Mouse (Mus musculus) lung, embryonic 14.5 days (tissue): ENCODE data around the gene Cers6. TPM values are rescaled to one million over a fixed set of nuclear protein-coding genes. Genes with fewer than 3 reads are reported as not detected.
A peak's percentile ranks its signal among the peaks of the same experiment; 100 is the strongest.

Experiments used
- ATAC-seq: fragments of 200-750 bp; cut with Nextera tagmentation; 2 replicates; pipeline ENCODE4 v1.8.0; 2017; ENCODE audit warnings: mild to moderate bottlenecking, moderate TSS enrichment, moderate library complexity; ENCODE audit not compliant: insufficient read depth
- DNase-seq: peaks from one replicate; pipeline ENCODE4 v3.0.0-alpha.2; 2015
- H3K27ac ChIP-seq: fragments of 300-500 bp; sonication (generic); 2 replicates; pipeline ENCODE4 v1.5.1; 2014; ENCODE audit warnings: low read depth, mild to moderate bottlenecking, moderate library complexity
- H3K27me3 ChIP-seq: fragments of 300-500 bp; sonication (generic); 2 replicates; pipeline ENCODE4 v1.6.1; 2014; ENCODE audit warnings: low read length, control low read depth; ENCODE audit not compliant: insufficient read depth
- H3K36me3 ChIP-seq: fragments of 300-500 bp; sonication (generic); 2 replicates; pipeline ENCODE4 v1.6.1; 2014; ENCODE audit warnings: control low read depth; ENCODE audit not compliant: insufficient read depth
- H3K4me1 ChIP-seq: fragments of 300-500 bp; sonication (generic); 2 replicates; pipeline ENCODE4 v1.6.1; 2014; ENCODE audit warnings: antibody characterized with exemption, control low read depth; ENCODE audit not compliant: insufficient read depth
- H3K4me2 ChIP-seq: fragments of 300-500 bp; sonication (generic); 2 replicates; pipeline ENCODE4 v1.6.1; 2014; ENCODE audit warnings: mild to moderate bottlenecking
- H3K4me3 ChIP-seq: fragments of 300-500 bp; sonication (generic); 2 replicates; pipeline ENCODE4 v1.5.1; 2014; ENCODE audit warnings: low read depth, low read length
- H3K9ac ChIP-seq: fragments of 300-500 bp; sonication (generic); 2 replicates; pipeline ENCODE4 v1.6.1; 2014
- H3K9me3 ChIP-seq: fragments of 300-500 bp; sonication (generic); 2 replicates; pipeline ENCODE4 v1.6.1; 2016; ENCODE audit warnings: low read depth, low read length, control low read depth
- CTCF ChIP-seq: IDR thresholded peaks from 2 replicates; pipeline ENCODE4 v1.5.1; 2016; ENCODE audit warnings: antibody characterized with exemption, low read depth
- WGBS: fragments of 180-500 bp; shearing (Covaris S2); extraction: QIAGEN DNeasy Blood & Tissue Kit; methylation state at CpG from one replicate; pipeline ENCODE4 v1.1.7; 2014; 5-methylcytosine and 5-hydroxymethylcytosine counted together
- polyA plus RNA-seq: library from polyadenylated mRNA; unstranded; fragments of >200 nt; fragmentation: Nextera tagmentation; extraction: Ambion mirVana; gene quantifications from 2 replicates; pipeline ENCODE4 v1.2.1, GENCODE M21; 2014

The Cers6 gene
- polyA plus RNA-seq, 1 experiment from 2014 or later: 26.2 TPM

DNA sequence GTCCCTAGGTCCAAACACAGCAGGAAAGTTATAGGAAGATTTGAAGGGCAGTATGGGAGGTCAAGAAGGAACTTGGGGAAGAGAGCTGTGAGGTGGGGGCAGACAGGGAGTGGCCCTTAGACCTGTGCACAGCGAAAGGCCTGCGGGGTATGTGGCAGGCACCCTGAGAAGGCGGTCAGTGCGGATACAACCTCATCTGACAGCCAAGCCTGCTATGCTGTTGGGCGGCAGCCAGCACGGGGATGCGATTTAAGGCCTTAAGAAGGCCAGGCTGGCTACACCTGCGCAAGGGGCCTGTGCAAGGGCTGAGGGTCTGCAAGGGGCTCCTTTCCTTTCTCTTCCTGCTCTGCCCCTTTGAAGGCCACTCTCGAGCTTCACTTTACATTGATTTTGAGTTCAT, 63.1 kb downstream of the Cers6 start:
- H3K4me1 ChIP-seq: no peaks in the 10 kb centered on the region
- no peak overlapping the region for H3K4me3 ChIP-seq
- no peaks in the 10 kb centered on the region for H3K36me3 ChIP-seq
- ATAC-seq (no peak), DNase-seq (no peak)
- H3K9me3 ChIP-seq: no peaks in the 10 kb centered on the region
- TF ChIP-seq CTCF: no peak
- H3K4me2 ChIP-seq: no peak overlapping the region
- H3K27ac ChIP-seq: no peak overlapping the region
- no peaks in the 10 kb centered on the region for H3K27me3 ChIP-seq
- no peak overlapping the region for H3K9ac ChIP-seq
- 85% methylated on average over 9 of the region's 9 CpGs for WGBS

DNA sequence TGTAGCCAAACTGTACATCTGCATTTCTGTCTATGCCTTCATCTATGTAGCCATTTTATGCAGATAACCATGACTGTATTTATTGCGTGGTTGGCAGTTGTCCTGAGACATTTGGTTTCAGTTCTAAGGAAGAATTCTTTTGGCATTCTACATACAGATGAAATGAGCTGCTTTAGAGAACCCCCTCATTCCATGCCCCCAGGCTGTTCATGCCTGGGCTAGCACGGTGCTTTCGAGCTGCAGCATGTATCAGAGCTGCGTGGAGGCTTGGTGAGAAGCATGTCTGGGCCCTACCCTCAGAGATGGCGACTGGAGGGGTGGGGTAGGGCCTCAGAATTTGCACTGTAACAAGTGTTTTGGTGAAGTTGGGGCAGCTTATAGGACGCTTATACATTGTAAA, 64.3 kb downstream of the Cers6 start:
- no peak overlapping the region for H3K4me3 ChIP-seq
- no peak for DNase-seq
- H3K36me3 ChIP-seq: no peaks in the 10 kb centered on the region
- no peak for TF ChIP-seq CTCF
- no peaks in the 10 kb centered on the region for H3K27me3 ChIP-seq
- 82% methylated on average over 6 of the region's 6 CpGs for WGBS
- no peak for ATAC-seq
- H3K4me1 ChIP-seq: no peaks in the 10 kb centered on the region
- no peaks in the 10 kb centered on the region for H3K9me3 ChIP-seq
- no peak overlapping the region for H3K27ac ChIP-seq
- no peak overlapping the region for H3K4me2 ChIP-seq
- no peak overlapping the region for H3K9ac ChIP-seq

DNA sequence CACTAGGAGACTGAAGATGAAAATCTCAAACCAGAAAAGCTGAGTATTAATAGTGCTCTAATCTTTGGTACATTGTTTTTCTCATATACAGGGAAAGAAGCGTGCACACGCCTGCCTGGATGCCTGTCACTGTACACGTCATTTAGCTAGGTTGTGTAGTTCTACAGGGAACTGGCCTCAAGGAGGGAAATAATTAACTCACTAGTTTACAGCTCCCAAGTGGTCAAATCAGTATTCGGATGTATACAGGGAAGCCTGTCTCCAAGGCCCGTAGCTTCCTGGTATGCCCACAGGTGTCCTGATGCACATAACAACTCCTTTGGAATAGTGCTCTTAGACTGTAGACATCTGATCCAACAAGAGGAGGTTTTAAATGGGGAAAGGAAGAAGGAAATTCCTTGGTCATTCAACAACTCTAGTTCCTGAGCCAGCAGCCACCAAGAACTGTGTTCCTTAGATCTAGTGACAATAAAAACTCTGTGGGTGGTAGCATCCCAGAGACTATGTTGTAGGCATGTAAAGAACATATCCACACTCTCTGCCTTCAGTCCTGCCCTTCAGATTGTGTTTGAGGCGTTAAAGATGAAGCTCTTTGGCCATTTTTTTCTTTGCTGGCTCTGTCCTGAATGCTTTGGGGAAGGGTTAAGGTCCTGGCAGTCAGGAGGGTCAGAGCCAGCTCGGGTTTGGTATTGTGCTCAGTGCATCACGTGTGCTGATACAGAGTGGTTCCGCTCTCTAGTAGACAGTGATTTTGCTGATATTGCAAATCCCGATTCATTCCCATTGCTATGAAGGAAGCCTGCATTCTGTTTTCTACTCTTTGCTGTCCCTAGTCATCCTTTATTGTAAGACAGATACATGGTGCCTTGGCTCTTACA, 65.9 kb downstream of the Cers6 start:
- H3K4me1 ChIP-seq: no peaks in the 10 kb centered on the region
- no peak for ATAC-seq
- no peak for TF ChIP-seq CTCF
- no peaks in the 10 kb centered on the region for H3K27me3 ChIP-seq
- WGBS: 85% methylated on average over 10 of the region's 10 CpGs
- no peak overlapping the region for H3K9ac ChIP-seq
- no peak for DNase-seq
- no peaks in the 10 kb centered on the region for H3K36me3 ChIP-seq
- no peak overlapping the region for H3K27ac ChIP-seq
- no peak overlapping the region for H3K4me3 ChIP-seq
- no peak overlapping the region for H3K4me2 ChIP-seq
- H3K9me3 ChIP-seq: no peaks in the 10 kb centered on the region

DNA sequence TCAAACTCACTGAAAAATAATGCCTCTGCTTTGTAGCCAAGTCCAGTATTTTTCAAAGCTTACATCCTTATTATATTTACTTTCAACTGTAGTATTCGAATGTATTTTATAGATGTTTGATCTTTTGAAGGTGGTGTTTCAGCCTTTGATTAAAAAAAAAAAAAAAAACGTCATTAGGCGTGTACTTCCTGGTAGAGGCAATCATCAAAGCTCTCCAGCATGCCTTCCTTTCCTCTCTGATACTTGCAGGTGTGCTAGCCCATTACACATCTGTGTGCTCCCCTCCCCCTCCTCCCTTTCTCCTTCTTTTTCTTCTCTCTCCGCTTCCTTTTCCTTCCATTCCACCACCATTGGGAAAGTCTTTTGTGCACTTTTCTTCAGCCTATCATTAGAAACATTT, 71.0 kb downstream of the Cers6 start:
- Histone ChIP-seq H3K9ac (no peak overlapping the region), H3K4me3 (no peak overlapping the region), H3K27ac (no peak overlapping the region), H3K9me3 (no peaks in the 10 kb centered on the region), H3K36me3 (0 out of 2 replicates have a peak, but pooled peaks cover 5% of the 10 kb centered on the region), H3K4me1 (no peaks in the 10 kb centered on the region), H3K4me2 (no peak overlapping the region), H3K27me3 (no peaks in the 10 kb centered on the region)
- no peak for ATAC-seq
- WGBS: 40% methylated on average over 4 of the region's 4 CpGs
- no peak for DNase-seq
- no peak for TF ChIP-seq CTCF

DNA sequence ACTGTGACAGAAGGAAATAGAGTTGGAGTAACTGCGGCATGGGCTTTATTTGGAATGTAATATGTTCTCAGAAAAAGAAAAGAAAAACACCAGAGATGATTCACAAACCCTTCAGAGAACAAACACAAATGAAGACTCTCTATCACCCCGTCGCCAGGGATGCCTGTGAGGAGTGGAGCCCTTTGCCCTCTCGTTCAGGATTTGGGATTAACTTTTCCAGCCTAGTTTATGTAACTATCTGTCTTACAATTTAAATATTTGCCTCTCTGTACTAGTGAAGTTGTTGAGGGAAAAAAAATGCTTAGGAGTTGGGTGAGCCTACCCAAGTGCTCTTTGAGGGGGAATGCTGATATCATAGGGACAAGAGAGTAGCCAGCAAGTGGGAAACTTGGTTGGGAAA, 71.4 kb downstream of the Cers6 start:
- ATAC-seq (no peak), DNase-seq (no peak)
- H3K36me3 ChIP-seq: 0 out of 2 replicates have a peak, but pooled peaks cover 5% of the 10 kb centered on the region
- 32% methylated on average over 4 of the region's 4 CpGs for WGBS
- H3K4me2 ChIP-seq: no peak overlapping the region
- TF ChIP-seq CTCF: no peak
- H3K4me3 ChIP-seq: no peak overlapping the region
- H3K27me3 ChIP-seq: no peaks in the 10 kb centered on the region
- no peaks in the 10 kb centered on the region for H3K4me1 ChIP-seq
- H3K9ac ChIP-seq: no peak overlapping the region
- H3K27ac ChIP-seq: no peak overlapping the region
- H3K9me3 ChIP-seq: no peaks in the 10 kb centered on the region

DNA sequence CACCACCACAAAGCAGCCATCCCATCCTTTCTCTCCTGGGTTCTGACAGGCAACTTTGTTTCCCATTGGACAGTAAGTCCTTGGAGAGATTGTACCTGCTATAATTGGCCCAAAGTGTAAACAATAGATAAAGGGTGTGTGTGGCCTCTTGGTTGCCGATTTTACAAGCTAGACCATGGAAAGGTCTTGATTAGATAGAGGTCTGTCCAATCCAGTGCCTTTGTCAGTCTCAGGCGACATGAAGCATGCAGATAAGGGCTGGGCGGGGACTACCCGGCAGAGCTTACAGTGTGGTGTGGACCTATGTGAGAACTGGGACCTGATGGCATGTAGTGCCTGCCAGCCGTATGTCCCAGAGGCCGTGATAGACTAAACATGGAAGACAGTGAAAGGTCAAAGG, 73.4 kb downstream of the Cers6 start:
- 32% methylated on average over 6 of the region's 6 CpGs for WGBS
- no peaks in the 10 kb centered on the region for H3K4me1 ChIP-seq
- no peak overlapping the region for H3K27ac ChIP-seq
- no peaks in the 10 kb centered on the region for H3K27me3 ChIP-seq
- DNase-seq: no peak
- no peak overlapping the region for H3K4me2 ChIP-seq
- H3K4me3 ChIP-seq: no peak overlapping the region
- ATAC-seq: peak; percentile 62; the same call in 1 of the 2 replicates
- 0 out of 2 replicates have a peak, but pooled peaks cover 5% of the 10 kb centered on the region for H3K36me3 ChIP-seq
- no peak overlapping the region for H3K9ac ChIP-seq
- TF ChIP-seq CTCF: no peak
- no peaks in the 10 kb centered on the region for H3K9me3 ChIP-seq

DNA sequence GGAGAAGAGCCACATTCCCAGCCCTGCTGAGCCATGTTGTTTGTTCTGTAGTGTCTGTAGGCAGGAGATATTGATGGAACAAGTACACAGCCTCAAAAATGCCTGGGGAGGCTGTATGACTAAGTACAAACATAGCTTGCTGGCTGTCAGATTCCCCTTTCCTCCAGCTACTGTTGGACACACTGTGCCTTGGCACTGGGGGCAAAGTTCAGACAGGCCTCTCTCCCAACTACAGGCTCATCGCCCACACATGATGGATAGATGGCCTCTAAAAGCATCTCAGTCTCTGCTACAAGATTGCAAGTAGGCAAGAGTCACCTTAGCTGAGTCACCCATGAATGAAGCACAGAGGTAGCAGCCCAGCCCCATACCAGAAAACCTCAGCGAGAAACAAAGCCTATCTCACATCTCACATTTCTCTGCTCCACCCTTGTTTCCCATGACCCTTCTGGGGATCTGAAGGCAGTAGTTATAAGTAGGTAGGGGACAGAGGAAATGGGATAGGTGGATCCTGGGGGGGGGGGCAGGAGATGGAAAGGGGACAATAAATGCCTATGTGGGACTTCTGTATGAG, 74.6 kb downstream of the Cers6 start:
- no peak for TF ChIP-seq CTCF
- no peak overlapping the region for H3K9ac ChIP-seq
- H3K9me3 ChIP-seq: no peaks in the 10 kb centered on the region
- H3K27ac ChIP-seq: no peak overlapping the region
- 61% methylated on average over 2 of the region's 2 CpGs for WGBS
- H3K4me1 ChIP-seq: no peaks in the 10 kb centered on the region
- no peaks in the 10 kb centered on the region for H3K27me3 ChIP-seq
- DNase-seq (no peak), ATAC-seq (no peak)
- H3K4me3 ChIP-seq: no peak overlapping the region
- H3K36me3 ChIP-seq: 0 out of 2 replicates have a peak, but pooled peaks cover 5% of the 10 kb centered on the region
- no peak overlapping the region for H3K4me2 ChIP-seq
